Mouse (Mus musculus): ENCODE data around the gene Senp5. TPM values are rescaled to one million over a fixed set of nuclear protein-coding genes. Genes with fewer than 3 reads are reported as not detected.

Gene Senp5
- 5.5 and 6.0 TPM in 2 replicates for polyA plus RNA-seq (2015; fragmentation: Nextera tagmentation; extraction: Ambion mirVana)

- H3K27me3 ChIP-seq (replicated peaks; ENCODE audit: insufficient read depth, low read length): no peaks in the 10 kb centered on the region
- ATAC-seq: peak; percentile 99
- WGBS: under 1% methylated on average over 64 of the region's 66 CpGs
- H3K4me3 ChIP-seq (ENCODE audit: low read depth, low read length): peak within 1 kb of the TSS; percentile 76
- peak; percentile 99 for DNase-seq (ENCODE audit: low spot score)
- no peaks in the 10 kb centered on the region for H3K9me3 ChIP-seq (ENCODE audit: low read length)
- H3K4me2 ChIP-seq (replicated peaks; ENCODE audit: low read depth, low read length): peak within 1 kb of the TSS; percentile 79
- H3K4me1 ChIP-seq (ENCODE audit: insufficient read depth, low read depth, low read length): peaks cover 12% of the 10 kb centered on the region; the same call in 1 of the 2 replicates
- peak within 1 kb of the TSS; percentile 85 for H3K9ac ChIP-seq (replicated peaks; ENCODE audit: low read depth)
- no peaks in the 10 kb centered on the region for H3K36me3 ChIP-seq (ENCODE audit: insufficient read depth, low read length)
- peak within 1 kb of the TSS; percentile 84 for H3K27ac ChIP-seq (ENCODE audit: low read length)
- TF ChIP-seq EP300 (IDR thresholded peaks at IDR 0.05) (no peak), CTCF (IDR thresholded peaks at IDR 0.05) (peak; percentile 55; the same call in 1 of the 2 replicates)
Observed at GRCm38 (mm10) chr16:32002509-32003477, at the start of gene Senp5. Gene Senp5 (minus strand): TSS chr16:32003287.

DNA sequence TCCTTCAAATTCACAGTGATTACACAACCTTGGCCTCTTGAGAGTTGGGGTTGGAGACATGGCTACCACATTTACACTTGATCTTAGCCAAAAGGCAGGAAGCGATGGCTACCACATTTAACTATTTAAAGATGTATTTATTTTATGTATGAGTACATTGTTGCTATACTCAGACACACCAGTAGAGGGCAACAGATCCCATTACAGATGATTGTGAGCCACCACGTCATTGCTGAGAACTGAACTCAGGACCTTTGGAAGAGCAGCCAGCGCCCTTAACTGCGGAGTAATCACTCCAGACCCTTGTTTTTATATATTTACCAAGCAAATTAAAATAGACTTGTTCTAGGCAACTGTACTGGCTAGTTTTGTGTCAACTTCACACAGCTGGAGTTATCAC, 39.3 kb upstream of the Senp5 start:
- 85% methylated on average over 4 of the region's 4 CpGs for WGBS
- peak; percentile 41 for TF ChIP-seq CTCF (IDR thresholded peaks at IDR 0.05)
- no peak for TF ChIP-seq EP300 (IDR thresholded peaks at IDR 0.05)
- Histone ChIP-seq H3K9me3 (ENCODE audit: low read length) (no peaks in the 10 kb centered on the region), H3K4me3 (ENCODE audit: low read depth, low read length) (no peak overlapping the region), H3K27ac (ENCODE audit: low read length) (no peak overlapping the region), H3K9ac (replicated peaks; ENCODE audit: low read depth) (no peak overlapping the region), H3K36me3 (ENCODE audit: insufficient read depth, low read length) (peaks cover 43% of the 10 kb centered on the region), H3K27me3 (replicated peaks; ENCODE audit: insufficient read depth, low read length) (no peaks in the 10 kb centered on the region), H3K4me2 (replicated peaks; ENCODE audit: low read depth, low read length) (no peak overlapping the region), H3K4me1 (ENCODE audit: insufficient read depth, low read depth, low read length) (no peaks in the 10 kb centered on the region)
- ATAC-seq (no peak), DNase-seq (ENCODE audit: low spot score) (no peak)

- Histone ChIP-seq H3K9me3 (ENCODE audit: low read length) (no peaks in the 10 kb centered on the region), H3K9ac (replicated peaks; ENCODE audit: low read depth) (no peak overlapping the region), H3K4me1 (ENCODE audit: insufficient read depth, low read depth, low read length) (no peaks in the 10 kb centered on the region), H3K27me3 (replicated peaks; ENCODE audit: insufficient read depth, low read length) (no peaks in the 10 kb centered on the region), H3K4me3 (ENCODE audit: low read depth, low read length) (no peak overlapping the region), H3K27ac (ENCODE audit: low read length) (no peak overlapping the region), H3K36me3 (ENCODE audit: insufficient read depth, low read length) (peaks cover 12% of the 10 kb centered on the region; the same call in 1 of the 2 replicates), H3K4me2 (replicated peaks; ENCODE audit: low read depth, low read length) (no peak overlapping the region)
- TF ChIP-seq EP300 (IDR thresholded peaks at IDR 0.05): no peak
- no peak for TF ChIP-seq CTCF (IDR thresholded peaks at IDR 0.05)
- 91% methylated on average over 9 of the region's 9 CpGs for WGBS
- ATAC-seq (no peak), DNase-seq (ENCODE audit: low spot score) (no peak)
Observed at GRCm38 (mm10) chr16:32019678-32020077, 16.6 kb upstream of the Senp5 start.

DNA sequence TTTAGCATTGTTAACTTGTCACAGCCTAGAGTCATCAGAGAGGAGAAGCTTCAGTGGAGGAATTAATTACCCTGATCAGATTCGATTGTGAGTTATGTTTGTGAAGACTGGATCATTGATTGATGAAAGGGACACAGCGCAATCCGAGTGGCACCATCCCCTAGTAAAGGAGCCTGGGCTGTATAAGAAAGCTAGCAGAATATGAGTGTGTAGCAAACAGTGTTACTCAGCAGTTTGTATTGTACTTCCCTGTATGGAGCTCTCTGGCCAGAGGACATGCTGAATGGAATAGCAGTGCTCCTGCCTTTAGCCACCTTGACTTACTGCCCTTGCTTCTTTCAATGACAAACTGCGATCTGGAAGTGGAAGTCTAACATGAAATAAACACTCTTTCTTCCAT, 7.2 kb upstream of the Senp5 start:
- no peaks in the 10 kb centered on the region for H3K4me1 ChIP-seq (ENCODE audit: insufficient read depth, low read depth, low read length)
- 75% methylated on average over 4 of the region's 4 CpGs for WGBS
- H3K4me3 ChIP-seq (ENCODE audit: low read depth, low read length): no peak overlapping the region
- H3K27me3 ChIP-seq (replicated peaks; ENCODE audit: insufficient read depth, low read length): no peaks in the 10 kb centered on the region
- no peaks in the 10 kb centered on the region for H3K36me3 ChIP-seq (ENCODE audit: insufficient read depth, low read length)
- H3K9ac ChIP-seq (replicated peaks; ENCODE audit: low read depth): no peak overlapping the region
- no peak overlapping the region for H3K27ac ChIP-seq (ENCODE audit: low read length)
- no peaks in the 10 kb centered on the region for H3K9me3 ChIP-seq (ENCODE audit: low read length)
- ATAC-seq (no peak), DNase-seq (ENCODE audit: low spot score) (no peak)
- H3K4me2 ChIP-seq (replicated peaks; ENCODE audit: low read depth, low read length): no peak overlapping the region
- TF ChIP-seq CTCF (IDR thresholded peaks at IDR 0.05) (no peak), EP300 (IDR thresholded peaks at IDR 0.05) (no peak)

DNA sequence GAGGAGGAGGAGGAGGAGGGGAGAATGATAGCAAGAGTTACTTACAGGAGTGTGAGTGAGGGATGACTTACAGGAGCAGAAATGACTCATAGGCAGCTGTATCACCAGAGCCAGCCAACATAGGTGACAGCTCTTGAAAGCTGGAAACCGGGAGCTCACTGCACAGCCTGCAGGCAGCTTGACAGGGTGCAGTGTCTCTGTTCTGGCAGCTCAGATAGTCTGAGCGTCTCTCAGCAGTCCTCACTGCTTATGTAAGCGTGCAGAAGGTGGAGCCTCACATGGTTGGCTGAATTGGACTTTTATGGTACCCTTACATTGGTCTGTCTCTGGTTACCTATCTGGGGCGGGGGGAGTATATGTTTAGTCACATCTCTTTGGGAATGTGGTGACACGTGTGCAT, 6.8 kb upstream of the Senp5 start:
- H3K27ac ChIP-seq (ENCODE audit: low read length): no peak overlapping the region
- H3K9ac ChIP-seq (replicated peaks; ENCODE audit: low read depth): no peak overlapping the region
- H3K27me3 ChIP-seq (replicated peaks; ENCODE audit: insufficient read depth, low read length): no peaks in the 10 kb centered on the region
- WGBS: 31% methylated on average over 5 of the region's 5 CpGs
- H3K4me2 ChIP-seq (replicated peaks; ENCODE audit: low read depth, low read length): no peak overlapping the region
- H3K36me3 ChIP-seq (ENCODE audit: insufficient read depth, low read length): no peaks in the 10 kb centered on the region
- TF ChIP-seq CTCF (IDR thresholded peaks at IDR 0.05): no peak
- TF ChIP-seq EP300 (IDR thresholded peaks at IDR 0.05): no peak
- H3K4me3 ChIP-seq (ENCODE audit: low read depth, low read length): no peak overlapping the region
- ATAC-seq: peak; percentile 35; the same call in 1 of the 2 replicates
- H3K9me3 ChIP-seq (ENCODE audit: low read length): no peaks in the 10 kb centered on the region
- no peaks in the 10 kb centered on the region for H3K4me1 ChIP-seq (ENCODE audit: insufficient read depth, low read depth, low read length)
- DNase-seq (ENCODE audit: low spot score): peak; percentile 21

DNA sequence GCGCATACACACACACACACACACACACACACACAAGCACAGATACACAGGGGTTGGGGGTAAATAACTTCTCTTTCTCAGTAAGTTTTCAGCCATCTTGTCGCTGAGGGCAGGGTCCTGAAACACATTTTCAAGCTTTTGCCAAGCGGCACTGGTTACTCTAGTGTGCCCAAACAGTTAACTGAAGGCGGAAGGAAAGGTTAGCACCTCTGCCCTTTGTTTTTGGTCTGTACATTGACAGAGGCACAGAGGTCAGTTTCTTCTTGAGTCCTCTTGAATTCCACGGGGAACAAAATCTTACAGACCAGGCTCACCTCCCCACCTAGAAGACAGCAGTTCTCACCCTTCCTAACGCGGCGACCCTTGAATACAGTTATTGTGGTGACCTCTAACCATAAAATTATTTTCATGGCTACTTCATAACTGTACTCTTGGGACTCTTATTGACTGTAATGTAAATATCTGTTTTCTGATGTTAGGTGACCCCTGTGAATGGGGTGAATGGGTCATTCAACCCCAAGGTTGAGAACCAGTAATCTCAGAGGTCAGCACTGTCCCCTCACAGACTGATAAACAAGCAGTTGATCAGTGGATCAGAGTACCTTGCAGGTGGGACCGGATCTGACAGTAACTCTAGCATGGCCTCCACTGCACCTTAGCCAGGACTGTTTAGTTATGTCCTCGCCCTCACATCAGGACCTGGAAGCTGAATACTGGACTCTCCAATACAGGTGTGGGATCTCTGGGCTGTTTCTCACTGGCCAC, 5.6 kb upstream of the Senp5 start:
- TF ChIP-seq CTCF (IDR thresholded peaks at IDR 0.05) (no peak), EP300 (IDR thresholded peaks at IDR 0.05) (no peak)
- no peaks in the 10 kb centered on the region for H3K27me3 ChIP-seq (replicated peaks; ENCODE audit: insufficient read depth, low read length)
- no peaks in the 10 kb centered on the region for H3K36me3 ChIP-seq (ENCODE audit: insufficient read depth, low read length)
- 42% methylated on average over 10 of the region's 10 CpGs for WGBS
- H3K9ac ChIP-seq (replicated peaks; ENCODE audit: low read depth): no peak overlapping the region
- H3K27ac ChIP-seq (ENCODE audit: low read length): no peak overlapping the region
- H3K4me2 ChIP-seq (replicated peaks; ENCODE audit: low read depth, low read length): no peak overlapping the region
- peaks cover under 1% of the 10 kb centered on the region; the same call in 1 of the 2 replicates for H3K4me1 ChIP-seq (ENCODE audit: insufficient read depth, low read depth, low read length)
- H3K4me3 ChIP-seq (ENCODE audit: low read depth, low read length): no peak overlapping the region
- H3K9me3 ChIP-seq (ENCODE audit: low read length): no peaks in the 10 kb centered on the region
- DNase-seq (ENCODE audit: low spot score) (peak; percentile 20), ATAC-seq (no peak)

Data from lung, postnatal 0 days (tissue).